Mouse (Mus musculus): ENCODE data around the gene Smad1. TPM values are rescaled to one million over a fixed set of nuclear protein-coding genes. Genes with fewer than 3 reads are reported as not detected.

The Smad1 gene
- polyA plus RNA-seq, 1 experiment from 2014 or later: 20.2 TPM

- 30% methylated on average over 7 of the region's 7 CpGs for WGBS
- H3K36me3 ChIP-seq: no peaks in the 10 kb centered on the region
- H3K27ac ChIP-seq (replicated peaks): peak overlapping the region; percentile 96
- H3K4me1 ChIP-seq: peaks cover 45% of the 10 kb centered on the region
- H3K27me3 ChIP-seq (replicated peaks): no peaks in the 10 kb centered on the region
- peak overlapping the region; percentile 88 for H3K4me3 ChIP-seq
- H3K9ac ChIP-seq: peak overlapping the region; percentile 99
- peak overlapping the region; percentile 74 for H3K4me2 ChIP-seq
- no peak for ATAC-seq (ENCODE audit: extremely low read depth, insufficient number of reproducible peaks, low FRiP score, low TSS enrichment)
- no peaks in the 10 kb centered on the region for H3K9me3 ChIP-seq
Measured at GRCm38 (mm10) chr8:79397705-79398250, 1.5 kb downstream of the Smad1 start.

GRCm38 (mm10) chr8:79396911-79397310 lies 2.4 kb downstream of the Smad1 start:
- no peak overlapping the region; the same call in 1 of the 2 replicates for H3K4me3 ChIP-seq
- no peaks in the 10 kb centered on the region for H3K27me3 ChIP-seq (replicated peaks)

GRCm38 (mm10) chr8:79394009-79394408 lies 5.3 kb downstream of the Smad1 start:
- Histone ChIP-seq H3K36me3 (peaks cover 7% of the 10 kb centered on the region), H3K4me3 (no peak overlapping the region), H3K9ac (peak overlapping the region; percentile 8; the same call in 1 of the 2 replicates), H3K27ac (replicated peaks) (no peak overlapping the region), H3K27me3 (replicated peaks) (no peaks in the 10 kb centered on the region), H3K9me3 (no peaks in the 10 kb centered on the region), H3K4me2 (no peak overlapping the region), H3K4me1 (peaks cover 59% of the 10 kb centered on the region)
- 26% methylated on average over 9 of the region's 9 CpGs for WGBS
- ATAC-seq (ENCODE audit: extremely low read depth, insufficient number of reproducible peaks, low FRiP score, low TSS enrichment): no peak

More at GRCm38 (mm10) chr8:79396911-79397310, 2.4 kb downstream of the Smad1 start:
- no peaks in the 10 kb centered on the region for H3K9me3 ChIP-seq
- ATAC-seq (ENCODE audit: extremely low read depth, insufficient number of reproducible peaks, low FRiP score, low TSS enrichment): no peak
- H3K36me3 ChIP-seq: no peaks in the 10 kb centered on the region
- H3K4me2 ChIP-seq: peak overlapping the region; percentile 74
- H3K9ac ChIP-seq: 0 out of 2 replicates have a peak overlapping the region, but pooled peaks have one; percentile 6
- 81% methylated on average over 6 of the region's 6 CpGs for WGBS
- H3K4me1 ChIP-seq: peaks cover 53% of the 10 kb centered on the region
- no peak overlapping the region for H3K27ac ChIP-seq (replicated peaks)

GRCm38 (mm10) chr8:79393215-79393614 lies 6.1 kb downstream of the Smad1 start:
- no peak overlapping the region for H3K9ac ChIP-seq
- WGBS: 88% methylated on average over 5 of the region's 5 CpGs
- H3K9me3 ChIP-seq: no peaks in the 10 kb centered on the region
- no peak for ATAC-seq (ENCODE audit: extremely low read depth, insufficient number of reproducible peaks, low FRiP score, low TSS enrichment)
- no peak overlapping the region for H3K4me2 ChIP-seq
- H3K4me3 ChIP-seq: no peak overlapping the region
- H3K27ac ChIP-seq (replicated peaks): no peak overlapping the region
- peaks cover 62% of the 10 kb centered on the region for H3K4me1 ChIP-seq
- H3K36me3 ChIP-seq: peaks cover 10% of the 10 kb centered on the region
- H3K27me3 ChIP-seq (replicated peaks): no peaks in the 10 kb centered on the region

GRCm38 (mm10) chr8:79392649-79393048 lies 6.7 kb downstream of the Smad1 start:
- peaks cover 60% of the 10 kb centered on the region for H3K4me1 ChIP-seq
- 0 out of 2 replicates have a peak overlapping the region, but pooled peaks have one; percentile 14 for H3K9ac ChIP-seq
- no peak for ATAC-seq (ENCODE audit: extremely low read depth, insufficient number of reproducible peaks, low FRiP score, low TSS enrichment)
- 0 out of 2 replicates have a peak overlapping the region, but pooled peaks have one; percentile 7 for H3K4me2 ChIP-seq
- H3K36me3 ChIP-seq: peaks cover 10% of the 10 kb centered on the region
- no peaks in the 10 kb centered on the region for H3K27me3 ChIP-seq (replicated peaks)
- no peak overlapping the region for H3K27ac ChIP-seq (replicated peaks)
- 59% methylated on average over 6 of the region's 6 CpGs for WGBS
- no peaks in the 10 kb centered on the region for H3K9me3 ChIP-seq
- H3K4me3 ChIP-seq: no peak overlapping the region

- Histone ChIP-seq H3K4me2 (no peak overlapping the region), H3K4me1 (peaks cover 48% of the 10 kb centered on the region), H3K9me3 (no peaks in the 10 kb centered on the region), H3K9ac (0 out of 2 replicates have a peak overlapping the region, but pooled peaks have one; percentile 21), H3K36me3 (peaks cover 14% of the 10 kb centered on the region), H3K27ac (replicated peaks) (no peak overlapping the region), H3K27me3 (replicated peaks) (no peaks in the 10 kb centered on the region), H3K4me3 (no peak overlapping the region)
- WGBS: 77% methylated on average over 13 of the region's 13 CpGs
- ATAC-seq (ENCODE audit: extremely low read depth, insufficient number of reproducible peaks, low FRiP score, low TSS enrichment): no peak
Measured at GRCm38 (mm10) chr8:79391454-79391853, 7.9 kb downstream of the Smad1 start.

GRCm38 (mm10) chr8:79389074-79389786 lies 10.1 kb downstream of the Smad1 start:
- Histone ChIP-seq H3K27ac (replicated peaks) (no peak overlapping the region), H3K4me2 (no peak overlapping the region), H3K27me3 (replicated peaks) (no peaks in the 10 kb centered on the region), H3K4me3 (no peak overlapping the region), H3K36me3 (peaks cover 16% of the 10 kb centered on the region), H3K9ac (no peak overlapping the region), H3K4me1 (peaks cover 57% of the 10 kb centered on the region), H3K9me3 (no peaks in the 10 kb centered on the region)
- 77% methylated on average over 23 of the region's 23 CpGs for WGBS
- ATAC-seq (ENCODE audit: extremely low read depth, insufficient number of reproducible peaks, low FRiP score, low TSS enrichment): no peak

- H3K4me1 ChIP-seq: peaks cover 60% of the 10 kb centered on the region
- no peak overlapping the region for H3K4me3 ChIP-seq
- no peak overlapping the region for H3K4me2 ChIP-seq
- H3K27ac ChIP-seq (replicated peaks): no peak overlapping the region
- 89% methylated on average over 5 of the region's 5 CpGs for WGBS
- no peaks in the 10 kb centered on the region for H3K9me3 ChIP-seq
- ATAC-seq (ENCODE audit: extremely low read depth, insufficient number of reproducible peaks, low FRiP score, low TSS enrichment): no peak
- no peak overlapping the region for H3K9ac ChIP-seq
- H3K36me3 ChIP-seq: peaks cover 16% of the 10 kb centered on the region
- no peaks in the 10 kb centered on the region for H3K27me3 ChIP-seq (replicated peaks)
Measured at GRCm38 (mm10) chr8:79386831-79387230, 12.5 kb downstream of the Smad1 start.

GRCm38 (mm10) chr8:79386358-79386757 lies 13.0 kb downstream of the Smad1 start:
- Histone ChIP-seq H3K4me2 (no peak overlapping the region), H3K4me1 (peaks cover 61% of the 10 kb centered on the region), H3K27ac (replicated peaks) (no peak overlapping the region), H3K9ac (no peak overlapping the region), H3K9me3 (no peaks in the 10 kb centered on the region), H3K27me3 (replicated peaks) (no peaks in the 10 kb centered on the region), H3K4me3 (no peak overlapping the region), H3K36me3 (peaks cover 16% of the 10 kb centered on the region)
- 63% methylated on average over 6 of the region's 6 CpGs for WGBS
- no peak for ATAC-seq (ENCODE audit: extremely low read depth, insufficient number of reproducible peaks, low FRiP score, low TSS enrichment)

GRCm38 (mm10) chr8:79384276-79385271 lies 14.7 kb downstream of the Smad1 start:
- no peaks in the 10 kb centered on the region for H3K27me3 ChIP-seq (replicated peaks)
- ATAC-seq (ENCODE audit: extremely low read depth, insufficient number of reproducible peaks, low FRiP score, low TSS enrichment): no peak
- H3K4me3 ChIP-seq: peak overlapping the region; percentile 22
- H3K27ac ChIP-seq (replicated peaks): no peak overlapping the region
- peak overlapping the region; percentile 67 for H3K9ac ChIP-seq
- WGBS: 23% methylated on average over 25 of the region's 25 CpGs
- peaks cover 66% of the 10 kb centered on the region for H3K4me1 ChIP-seq
- peaks cover 15% of the 10 kb centered on the region for H3K36me3 ChIP-seq
- H3K4me2 ChIP-seq: peak overlapping the region; percentile 59
- no peaks in the 10 kb centered on the region for H3K9me3 ChIP-seq

- Histone ChIP-seq H3K4me1 (peaks cover 74% of the 10 kb centered on the region), H3K4me3 (peak overlapping the region; percentile 5; the same call in 1 of the 2 replicates)
- WGBS: 7% methylated on average over 8 of the region's 8 CpGs
Measured at GRCm38 (mm10) chr8:79382857-79383262, 16.5 kb downstream of the Smad1 start.

More at GRCm38 (mm10) chr8:79382857-79383262, 16.5 kb downstream of the Smad1 start:
- ATAC-seq (ENCODE audit: extremely low read depth, insufficient number of reproducible peaks, low FRiP score, low TSS enrichment): no peak
- Histone ChIP-seq H3K27ac (replicated peaks) (0 out of 2 replicates have a peak overlapping the region, but pooled peaks have one; percentile 12), H3K4me2 (peak overlapping the region; percentile 40), H3K9me3 (no peaks in the 10 kb centered on the region), H3K27me3 (replicated peaks) (no peaks in the 10 kb centered on the region), H3K9ac (peak overlapping the region; percentile 65), H3K36me3 (peaks cover 6% of the 10 kb centered on the region; the same call in 1 of the 2 replicates)

All from heart, embryonic 13.5 days (tissue).